Mouse (Mus musculus) liver (tissue): Measurements from ENCODE around the gene Tstd2.

Experiments
- DNase-seq: peaks from one replicate; pipeline ENCODE4 v3.0.0-alpha.2; 2020; ENCODE audit warnings: mixed read lengths

Tstd2 gene

DNA sequence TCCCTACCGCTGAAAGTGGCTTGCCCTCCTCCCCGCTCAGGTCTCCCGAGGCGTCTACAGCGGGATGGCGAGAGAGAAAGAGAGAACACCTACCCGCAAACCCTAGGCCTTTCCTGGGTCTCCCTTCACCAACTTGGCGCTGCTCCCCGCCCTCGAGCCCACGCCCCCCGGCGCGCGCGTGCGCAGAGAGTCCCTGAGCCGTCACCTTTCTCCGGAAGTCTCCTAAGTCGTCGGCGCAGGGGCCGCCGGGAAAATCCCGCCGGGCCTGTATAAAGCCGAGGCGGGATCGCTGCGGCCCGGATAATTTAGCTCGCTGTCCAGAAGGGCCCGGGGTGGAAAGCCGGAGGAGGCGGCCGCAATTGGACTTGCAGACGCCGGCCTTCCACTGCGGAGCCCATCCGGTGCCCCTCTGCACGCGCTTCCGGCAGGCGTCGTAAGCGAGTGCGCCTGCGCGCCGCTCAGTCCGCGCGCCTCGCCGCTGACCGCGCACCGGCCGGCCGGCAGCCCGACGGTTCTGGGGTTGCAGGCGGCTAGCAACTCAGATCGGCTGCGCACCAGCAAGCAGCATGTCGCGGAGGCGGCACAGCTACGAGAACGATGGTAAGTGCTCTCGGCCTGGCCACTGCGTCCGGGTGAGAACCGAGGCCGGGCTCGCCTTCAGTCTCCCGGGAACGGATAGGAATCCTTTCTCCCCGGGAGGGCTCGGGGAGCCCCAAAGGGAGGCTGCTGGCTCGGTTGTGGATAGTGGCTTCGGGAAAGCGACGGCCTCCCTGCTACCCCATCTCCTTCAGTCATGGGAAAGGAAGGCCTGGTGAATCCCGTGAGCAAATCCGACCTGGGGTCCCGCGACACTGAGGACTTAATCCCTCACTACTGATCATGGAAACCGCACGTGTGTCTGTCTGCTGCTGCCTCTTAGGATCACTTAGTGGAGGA, at the start of gene Tstd2, which contains the start of gene Ncbp1:
TSS of gene Tstd2 (minus strand) at position 408 of the 936 bp plus-strand sequence.
TSS of gene Ncbp1 (plus strand) at position 327 of the 936 bp plus-strand sequence.
- DNase-seq, result peak; percentile 93

DNA sequence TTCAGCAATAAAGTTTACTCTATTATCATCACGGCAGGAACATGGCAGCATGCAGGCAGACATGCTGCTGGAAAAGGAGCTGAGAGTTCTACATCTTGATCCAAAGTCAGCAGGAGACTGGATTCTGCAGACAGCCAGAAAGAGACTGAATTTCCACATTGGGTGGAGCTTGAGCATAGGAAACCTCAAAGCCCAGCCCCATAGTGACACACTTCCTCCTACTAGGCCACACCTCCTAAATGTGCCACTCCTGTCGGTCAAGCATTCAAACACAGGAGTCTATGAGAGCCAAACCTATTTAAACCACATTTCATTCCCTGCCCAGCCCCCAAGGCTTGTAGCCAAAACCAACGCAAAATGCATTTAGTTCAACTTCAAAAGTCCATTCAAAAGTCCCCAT, 48.0 kb upstream of the Tstd2 start:
- no peak for DNase-seq

DNA sequence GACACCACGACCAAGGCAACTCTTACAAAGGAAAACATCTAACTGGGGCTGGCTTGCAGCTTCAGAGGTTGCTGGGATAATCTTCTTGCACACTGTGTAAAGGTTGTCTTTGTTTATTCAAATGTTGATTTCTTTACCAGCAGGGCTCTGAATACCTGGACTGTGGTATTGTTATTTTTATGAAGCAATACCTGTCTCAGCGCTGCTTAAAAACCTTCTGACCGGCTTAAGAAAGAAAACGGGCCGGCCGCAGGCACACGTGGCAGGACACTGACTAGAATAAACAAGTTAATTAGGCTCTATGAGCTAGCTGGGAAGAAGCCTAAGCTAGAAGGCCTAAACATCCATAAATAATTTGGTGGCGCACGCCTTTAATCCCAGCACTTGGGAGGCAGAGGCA, 47.4 kb upstream of the Tstd2 start:
- DNase-seq, result no peak

DNA sequence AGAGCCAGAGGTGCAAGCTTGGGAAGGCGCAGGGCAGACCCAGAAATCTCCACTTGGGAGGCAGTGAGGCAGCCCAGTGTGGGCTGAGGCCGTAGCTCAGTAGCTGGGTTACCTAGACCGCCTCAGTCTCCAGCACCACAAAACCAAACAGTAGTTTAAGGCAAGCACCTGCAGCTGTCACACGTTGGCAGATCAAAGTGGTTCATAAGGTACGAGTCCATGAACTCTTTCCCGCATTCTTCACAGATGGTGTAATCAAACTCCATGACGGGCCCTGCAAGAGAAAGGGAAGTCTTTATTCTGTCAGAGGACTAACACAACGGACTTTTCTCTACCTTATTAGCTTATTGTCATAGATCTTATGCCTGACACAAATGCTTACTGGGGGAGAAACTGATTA, 46.9 kb upstream of the Tstd2 start:
- DNase-seq, result no peak

DNA sequence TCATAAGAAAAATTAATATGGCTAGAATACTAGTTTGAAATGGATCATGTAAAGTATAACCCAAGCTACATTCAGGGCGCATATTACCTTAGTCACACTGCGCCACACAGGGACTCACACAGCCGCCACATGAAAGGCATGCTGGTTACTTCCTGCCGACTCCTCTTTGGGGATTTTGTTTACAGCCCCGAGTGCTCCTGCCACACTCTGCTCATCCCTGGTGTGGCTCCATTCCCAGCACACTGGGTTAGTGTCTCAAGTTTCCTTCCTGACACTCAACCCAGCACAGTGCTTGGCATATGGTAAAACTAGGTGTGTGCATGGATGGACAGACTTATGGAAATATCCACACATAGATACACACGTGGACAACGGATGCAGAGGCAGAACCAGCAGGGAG, 43.7 kb upstream of the Tstd2 start:
- DNase-seq, result no peak

DNA sequence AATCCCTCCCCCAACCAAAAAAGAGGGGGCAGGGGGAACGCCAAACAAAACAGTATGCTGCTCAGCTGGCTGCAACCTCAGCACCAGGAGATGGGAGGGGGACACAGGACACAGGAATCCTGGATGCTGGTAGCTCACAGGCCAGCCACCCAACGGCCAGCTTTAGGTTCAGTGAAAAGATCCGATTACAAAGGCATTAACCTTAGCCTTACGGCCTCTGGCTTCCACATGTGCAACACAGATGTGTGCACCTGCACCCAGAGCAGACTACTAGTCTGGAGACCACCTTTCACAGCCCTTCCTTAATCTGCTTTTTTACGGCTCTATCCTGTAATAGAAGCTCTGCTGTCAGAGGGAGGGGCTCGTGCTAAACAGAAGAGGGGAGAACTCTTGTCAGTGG, 42.7 kb upstream of the Tstd2 start:
- no peak for DNase-seq

DNA sequence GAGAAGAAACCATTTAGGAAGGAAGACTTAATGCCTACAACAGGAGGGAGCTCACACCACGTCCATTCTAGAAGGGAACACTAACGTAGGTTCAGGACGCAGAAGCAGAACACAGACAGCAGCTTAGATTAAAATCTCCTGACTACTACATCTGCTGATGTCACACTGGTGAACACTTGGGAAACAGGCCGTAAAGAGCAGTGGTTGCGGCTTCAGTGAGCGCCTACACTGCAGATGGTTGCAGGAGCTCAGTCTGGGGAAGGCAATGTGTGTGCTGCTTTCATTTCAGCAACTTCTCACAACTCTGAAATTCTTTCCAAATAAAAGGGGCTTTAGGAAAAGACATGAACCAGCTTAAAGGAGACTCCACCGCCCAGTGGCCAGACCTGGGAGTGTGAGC, 39.0 kb upstream of the Tstd2 start:
- no peak for DNase-seq

DNA sequence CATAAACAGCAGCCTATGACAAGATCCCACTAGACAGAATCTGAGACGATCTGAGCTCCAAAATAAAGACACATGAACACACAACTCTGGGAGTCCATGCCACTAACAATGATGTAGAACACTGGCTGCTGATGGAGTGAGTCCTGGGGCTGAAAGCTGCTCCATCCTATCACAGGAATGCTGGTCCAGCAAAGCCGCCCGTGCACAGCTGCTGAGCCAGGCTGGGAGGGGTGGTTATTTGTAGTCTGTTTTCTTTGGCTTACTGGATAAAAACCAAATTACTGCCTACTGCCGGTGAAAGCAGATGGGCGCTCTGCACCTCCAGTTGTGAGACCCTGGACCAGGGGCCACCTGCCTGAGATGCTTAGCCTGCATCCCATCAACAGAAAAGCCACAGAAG, 38.5 kb upstream of the Tstd2 start:
- DNase-seq, result no peak

DNA sequence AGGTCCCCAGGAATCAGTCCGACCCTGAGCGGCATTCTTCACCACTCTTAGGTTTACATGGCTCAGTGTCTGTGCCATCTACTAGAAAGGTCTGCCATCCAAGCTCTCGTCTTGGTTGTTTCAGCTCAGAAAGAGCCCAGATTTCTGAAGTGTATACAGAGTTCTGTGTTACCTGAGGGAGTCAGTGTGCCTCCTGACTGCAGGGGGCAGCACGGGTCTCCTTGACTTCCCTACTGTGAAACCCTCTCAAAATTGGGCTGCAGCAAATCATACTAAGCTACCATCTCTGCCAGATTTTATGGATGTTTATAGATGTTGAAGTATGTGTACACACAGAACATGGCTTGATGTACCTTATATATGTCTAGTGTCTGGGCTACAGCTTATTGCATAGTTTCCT, 37.8 kb upstream of the Tstd2 start:
- no peak for DNase-seq

DNA sequence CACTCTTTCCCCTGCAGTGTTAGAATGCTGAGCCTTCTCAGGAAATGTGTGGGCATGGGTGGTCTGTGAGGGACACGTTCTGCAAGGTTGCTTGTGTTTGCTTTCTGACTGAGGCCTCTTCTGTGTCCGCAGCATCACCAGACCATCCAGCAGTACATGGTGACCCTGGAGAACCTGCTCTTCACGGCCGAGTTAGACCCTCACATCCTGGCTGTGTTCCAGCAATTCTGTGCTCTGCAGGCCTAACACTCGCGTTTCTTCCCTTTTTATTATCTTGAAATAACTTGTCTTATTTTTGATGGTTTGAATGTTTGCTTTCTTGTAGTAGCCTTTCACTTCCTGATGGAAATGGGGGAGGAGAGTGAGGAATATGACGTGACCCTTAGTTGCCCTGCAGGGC, 33.3 kb upstream of the Tstd2 start:
- DNase-seq, result no peak

DNA sequence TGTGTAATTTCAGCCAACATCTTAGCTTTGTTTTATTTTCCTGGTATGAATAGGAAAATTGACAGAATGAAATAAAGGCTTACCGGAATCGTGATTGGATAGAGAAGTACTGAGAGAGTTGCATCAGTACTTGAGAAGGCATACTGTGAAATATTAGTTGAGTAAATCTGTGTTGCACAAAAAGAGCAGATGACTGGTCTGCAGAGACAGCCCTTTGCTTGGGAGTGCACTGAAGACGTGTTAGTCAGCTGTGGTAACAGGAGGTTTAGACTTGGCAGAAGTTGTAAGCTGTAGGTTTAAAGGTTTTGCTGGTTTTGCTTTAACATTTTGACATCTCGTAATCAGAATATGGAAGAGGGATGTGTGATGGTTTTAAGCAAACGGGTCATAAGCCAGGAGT, 27.3 kb upstream of the Tstd2 start:
- DNase-seq, result no peak

DNA sequence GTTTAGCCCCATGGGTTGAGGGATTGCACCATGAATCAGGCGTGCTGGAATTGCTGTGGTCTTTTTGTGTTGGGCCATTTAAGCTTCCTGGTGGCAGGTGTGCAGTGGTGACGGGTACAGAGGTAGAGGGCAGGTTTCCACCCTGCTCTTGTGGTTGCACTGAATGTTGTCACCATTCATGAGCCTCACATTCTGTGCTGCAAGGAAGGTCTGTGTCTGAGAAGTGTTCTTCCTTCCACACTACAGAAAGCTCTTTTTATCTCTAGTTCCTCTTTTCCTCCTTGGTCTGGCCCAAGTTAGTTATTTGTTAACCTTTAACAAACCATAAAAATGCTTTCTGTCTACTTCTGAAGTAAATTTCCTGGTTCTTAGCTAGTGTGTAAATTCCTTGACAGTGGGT, 25.5 kb upstream of the Tstd2 start:
- no peak for DNase-seq

DNA sequence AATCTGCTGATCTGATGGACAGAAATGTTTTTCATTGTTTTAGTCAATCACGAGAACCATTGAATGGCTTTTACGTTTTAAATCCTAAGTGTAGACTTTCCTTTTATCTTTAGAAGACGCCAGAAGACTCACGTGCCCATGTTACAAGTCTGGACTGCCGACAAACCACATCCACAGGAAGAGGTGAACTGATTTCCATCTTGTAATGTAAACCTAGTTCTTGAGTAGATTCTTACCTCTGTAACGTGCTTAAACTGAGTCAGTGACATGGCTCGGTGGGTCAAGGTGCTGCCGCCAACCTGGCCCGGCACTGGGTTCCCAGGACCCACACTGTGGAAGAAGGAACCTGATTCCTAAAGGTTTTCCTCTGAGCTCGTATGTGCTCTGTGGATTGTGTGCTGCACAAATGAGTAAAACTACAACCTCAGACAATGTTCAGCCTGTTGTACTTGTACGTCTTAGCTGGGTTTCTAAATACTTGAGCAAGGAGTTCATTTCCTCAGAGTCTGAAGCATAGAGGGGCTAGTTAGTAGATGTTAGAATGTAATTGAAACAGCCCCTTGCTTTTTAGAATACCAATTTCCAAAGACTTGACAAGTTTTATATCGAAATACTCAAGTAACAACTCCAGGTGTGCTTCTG, 13.5 kb upstream of the Tstd2 start:
- DNase-seq, result no peak

DNA sequence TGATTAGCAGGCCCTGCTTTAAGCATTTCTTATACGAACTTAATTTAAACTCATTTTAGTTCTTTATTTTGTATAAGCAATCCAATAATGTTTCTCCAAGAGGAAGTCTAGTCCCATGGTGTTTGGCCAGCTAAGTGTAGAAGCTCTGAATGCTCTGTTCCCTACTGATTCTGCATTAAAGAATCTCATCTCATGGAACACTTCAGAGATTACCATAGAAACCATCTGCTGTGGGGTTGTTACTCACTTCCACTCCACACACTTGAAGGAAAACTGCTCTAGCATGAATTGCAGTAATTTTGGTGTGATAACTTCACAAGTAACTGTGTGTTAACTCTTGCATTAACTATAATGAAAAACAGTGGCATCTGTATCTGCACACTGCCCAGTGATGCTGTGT, 8.4 kb upstream of the Tstd2 start:
- DNase-seq, result no peak

DNA sequence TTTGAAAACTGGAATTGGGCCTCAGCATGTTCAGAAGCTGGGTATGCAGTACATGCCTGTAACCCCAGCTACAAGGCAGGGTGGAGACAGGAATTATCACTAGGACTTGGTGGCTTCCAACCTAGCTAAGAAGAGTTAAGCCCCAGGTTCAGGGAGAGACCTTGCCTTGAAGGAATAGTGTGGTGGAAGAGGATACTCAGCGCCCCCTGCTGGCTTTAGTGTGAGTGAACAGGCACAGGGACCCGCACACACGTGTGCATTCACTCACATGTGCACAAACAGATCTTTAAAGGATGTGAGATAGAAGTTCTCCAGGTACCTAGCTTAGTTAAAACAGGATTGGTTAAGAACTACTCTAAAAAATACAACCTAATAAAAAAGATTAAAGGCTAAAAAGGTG, 5.8 kb upstream of the Tstd2 start:
- DNase-seq, result peak; percentile 53

DNA sequence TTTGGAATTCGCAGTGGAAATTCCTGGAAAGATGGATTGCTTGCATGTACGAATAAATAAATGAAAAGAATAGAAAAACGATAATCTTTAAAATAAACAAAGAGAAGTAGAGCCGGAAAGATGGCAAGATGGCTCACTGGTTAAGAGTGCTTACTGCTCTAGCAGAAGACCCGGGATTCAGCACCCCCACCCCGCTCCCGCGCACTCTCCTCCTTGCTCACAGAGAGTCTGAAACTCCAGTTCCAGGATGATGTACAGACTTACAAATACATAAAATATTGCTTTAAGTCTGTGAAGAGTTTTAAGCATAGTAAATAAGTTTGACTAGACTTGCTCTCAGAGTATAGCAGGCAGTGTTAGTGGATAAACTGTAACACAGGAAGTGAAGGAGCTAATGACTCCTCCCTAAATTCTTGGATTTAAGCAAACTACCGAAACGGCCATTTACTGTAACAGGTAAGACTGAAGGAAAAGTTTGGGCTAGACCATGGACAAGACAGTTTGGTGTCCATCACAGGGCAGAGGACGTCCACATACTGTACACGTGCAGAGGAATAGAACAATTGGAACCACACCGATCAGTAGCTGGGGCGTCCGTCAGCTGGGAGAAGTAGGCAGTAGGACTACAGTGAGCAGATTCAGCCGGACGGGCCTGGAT, 736 bp downstream of the Tstd2 start:
- no peak for DNase-seq

DNA sequence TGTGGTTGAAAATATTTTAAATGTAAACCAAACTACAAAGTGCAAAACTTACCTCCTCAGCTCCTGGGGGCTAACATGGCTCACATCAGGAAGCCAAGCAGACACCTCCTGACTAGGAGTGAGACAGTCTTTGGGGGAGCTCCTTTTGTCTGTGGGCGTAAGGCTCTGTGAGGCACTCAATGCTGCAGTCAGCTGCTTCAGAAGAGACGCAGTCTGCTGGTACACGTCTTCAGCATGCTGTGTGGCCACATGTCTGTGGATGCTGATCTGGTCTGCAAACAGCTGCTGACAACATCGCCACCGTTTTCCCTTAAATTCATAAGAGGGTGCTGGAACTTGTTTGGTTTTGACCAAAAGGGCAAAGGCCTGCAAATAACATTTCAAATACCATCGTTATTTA, 6.7 kb downstream of the Tstd2 start:
- no peak for DNase-seq

DNA sequence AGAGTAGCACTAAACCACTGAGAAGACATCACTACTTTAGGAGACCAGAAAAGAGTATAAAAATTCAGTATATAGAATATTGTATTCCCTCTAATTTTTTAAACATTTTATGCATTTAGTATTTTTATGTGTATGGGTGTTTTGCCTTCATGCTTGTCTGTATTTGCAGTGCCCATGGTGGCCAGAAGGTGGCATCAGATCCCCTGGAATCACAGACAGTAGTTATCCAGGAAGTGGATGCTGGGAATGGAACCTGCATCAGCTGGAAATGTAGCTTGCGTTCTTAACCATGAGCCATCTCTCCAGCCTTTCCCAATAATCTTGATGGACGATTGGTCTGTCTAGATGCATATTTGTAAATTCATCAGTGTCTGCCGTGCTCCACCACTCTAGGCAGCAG, 8.3 kb downstream of the Tstd2 start:
- DNase-seq, result peak; percentile 71

DNA sequence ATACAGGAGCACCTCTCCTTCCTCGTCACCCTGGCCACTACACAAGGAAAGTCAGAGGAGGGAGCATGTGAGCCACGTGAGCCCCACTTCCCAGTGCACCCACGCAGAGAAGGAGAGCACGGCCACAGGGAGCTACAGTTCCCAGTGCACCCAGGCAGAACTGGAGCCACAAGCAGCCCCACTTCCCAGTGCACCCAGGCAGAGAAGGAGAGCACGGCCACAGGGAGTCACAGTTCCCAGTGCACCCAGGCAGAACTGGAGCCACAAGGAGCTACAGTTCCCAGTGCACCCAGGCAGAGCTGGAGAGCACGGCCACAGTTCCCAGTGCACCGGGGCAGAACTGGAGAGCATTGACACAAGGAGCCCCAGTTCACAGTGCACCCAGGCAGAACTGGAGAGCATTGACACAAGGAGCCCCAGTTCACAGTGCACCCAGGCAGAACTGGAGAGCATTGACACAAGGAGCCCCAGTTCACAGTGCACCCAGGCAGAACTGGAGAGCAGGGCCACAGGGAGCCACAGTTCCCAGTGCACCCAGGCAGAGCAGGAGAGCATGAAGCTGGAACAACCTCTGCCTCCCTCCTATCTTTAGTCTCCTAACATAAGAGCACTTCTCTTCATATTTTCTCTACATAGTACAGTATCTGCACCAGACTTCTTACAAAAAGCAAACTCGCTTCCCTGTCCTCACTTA, 9.0 kb downstream of the Tstd2 start:
- DNase-seq, result no peak

DNA sequence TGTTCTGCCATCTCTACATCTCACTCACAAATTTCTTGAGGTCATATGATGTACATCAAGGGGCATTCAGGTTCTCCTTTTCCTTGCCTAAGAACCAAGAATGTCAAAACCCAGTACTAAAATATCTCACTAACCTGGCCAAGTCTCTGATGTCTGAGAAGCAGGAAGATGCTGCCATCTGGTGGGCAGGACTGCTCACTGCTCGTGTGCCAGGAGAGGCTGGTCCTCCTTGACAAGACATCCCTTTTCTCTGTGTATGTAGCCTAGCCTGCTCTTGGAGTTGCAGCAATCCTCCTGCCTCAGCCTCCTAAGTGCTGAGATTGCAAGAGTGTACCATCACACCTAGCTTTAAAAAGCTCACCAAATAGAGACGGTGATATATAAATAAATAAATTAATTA, 12.0 kb downstream of the Tstd2 start:
- peak; percentile 75 for DNase-seq

DNA sequence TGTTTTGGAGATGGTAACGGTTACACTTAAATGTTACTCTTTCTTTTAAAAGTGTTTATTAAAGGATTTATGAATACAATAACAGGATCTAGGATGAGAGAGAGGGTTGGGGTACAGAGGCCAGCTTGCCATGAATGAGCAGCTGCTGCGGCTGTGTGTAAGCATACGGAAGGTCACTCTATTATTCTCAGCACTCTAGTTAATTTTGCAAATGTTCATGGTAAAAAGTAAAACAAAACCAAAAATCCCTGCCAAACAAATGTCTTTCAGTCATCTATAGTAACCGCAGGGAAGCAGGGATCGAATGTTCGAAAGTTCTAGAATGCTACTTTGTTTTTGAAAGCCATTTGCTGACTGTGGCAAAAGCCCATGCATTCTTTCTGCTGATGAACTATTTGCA, 15.1 kb downstream of the Tstd2 start:
- no peak for DNase-seq

DNA sequence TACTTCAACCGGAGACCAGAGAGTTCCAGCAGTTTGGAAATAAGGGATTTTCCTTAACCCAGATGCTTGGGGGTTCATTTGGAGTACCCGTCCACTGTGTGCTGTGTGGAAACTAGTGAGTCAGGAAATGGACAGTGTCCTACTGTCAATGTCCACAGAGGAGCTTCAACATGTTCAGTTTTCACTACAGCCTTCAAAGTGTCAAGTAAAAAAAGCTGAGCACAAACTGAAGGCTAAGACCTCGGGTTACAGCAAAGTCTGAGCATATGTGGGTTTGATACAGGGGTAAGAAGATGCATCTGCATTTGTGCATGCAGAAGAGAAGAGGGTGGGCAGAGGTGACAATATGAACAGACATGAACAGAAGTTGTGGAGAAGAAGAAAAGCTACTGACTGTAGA, 17.7 kb downstream of the Tstd2 start:
- DNase-seq, result no peak

DNA sequence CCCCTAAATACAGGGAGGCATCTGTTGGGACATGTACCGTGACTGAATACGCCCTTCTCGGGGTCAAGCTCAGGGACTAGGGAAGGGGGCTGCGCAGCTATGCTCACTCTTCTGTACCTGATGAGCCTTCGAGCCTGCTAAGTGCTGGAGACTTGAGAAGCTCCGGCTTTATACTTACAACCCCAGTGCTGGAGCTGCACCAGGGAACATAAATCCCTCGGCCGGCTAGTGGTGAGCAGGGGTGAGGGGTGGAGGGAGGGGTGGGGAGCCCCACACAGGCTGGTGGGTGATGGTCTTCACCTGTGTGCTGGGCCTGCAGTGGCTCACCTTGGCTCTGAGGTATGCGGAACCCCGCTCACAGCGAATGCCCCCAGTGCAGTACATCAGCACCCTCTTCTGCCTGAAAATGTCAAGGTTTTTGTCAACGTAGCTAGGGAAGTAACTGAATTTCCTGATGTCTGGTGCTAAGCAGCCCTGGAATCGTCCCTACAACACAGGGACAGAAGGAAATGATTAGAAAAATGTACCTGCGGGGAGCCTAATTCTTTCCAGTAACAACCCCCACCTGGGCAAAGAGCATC, 18.9 kb downstream of the Tstd2 start:
- no peak for DNase-seq
